Mouse (Mus musculus): ENCODE measurements at regions not wholly inside any gene's neighbourhood (a gene's known extent, or its start where the extent isn't known, plus 50 kb on each side); places are given as distances from the start of the nearest gene placed in this dataset.

DNA sequence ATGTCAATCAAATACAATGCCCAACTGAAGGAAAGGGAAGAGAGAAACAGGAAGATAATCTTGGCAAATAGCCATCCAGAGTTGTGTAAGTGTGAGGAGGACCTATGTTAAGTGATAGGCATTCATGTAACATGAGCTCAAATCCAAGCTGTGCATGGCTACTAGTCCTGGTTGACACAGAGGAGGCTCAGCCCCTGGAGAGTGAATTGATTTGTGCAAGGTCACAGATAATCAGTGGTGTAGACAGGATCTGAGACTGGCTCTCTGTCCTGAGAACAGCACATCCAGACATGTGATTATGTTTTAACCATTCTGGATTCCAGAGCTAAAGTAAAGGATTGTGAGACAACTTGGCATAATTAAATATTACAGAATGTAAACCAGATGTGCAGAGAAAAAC, 53.0 kb upstream of the Sox4 start:
- TF ChIP-seq CTCF (IDR thresholded peaks at IDR 0.05; ENCODE audit: insufficient read depth, low read depth, low read length) (no peak), POLR2A (IDR thresholded peaks at IDR 0.05; ENCODE audit: insufficient read depth, low read depth, low read length) (no peak)

Data from olfactory bulb, adult 2 months (tissue).